Mouse (Mus musculus) gonadal fat pad, adult 2 months (tissue): ENCODE measurements around the gene Gm4307. TPM values are rescaled to one million over a fixed set of nuclear protein-coding genes. Genes with fewer than 3 reads are reported as not detected.
"Not testable (repeated sequence)": the region's sequence is repeated elsewhere in the genome, so short reads cannot be mapped to it uniquely, and the experiment has no call there.

Experiments
- DNase-seq: peaks from one replicate; pipeline ENCODE4 v3.0.0-alpha.2; 2012; ENCODE audit warnings: low read depth
- polyA plus RNA-seq: library from polyadenylated mRNA; depleted of rRNA; stranded (reverse); fragments of >200 nt; gene quantifications from 2 replicates; pipeline ENCODE4 v1.2.3, GENCODE M21; 2012; rRNA removed

Gm4307 gene
- polyA plus RNA-seq: not detected in 2 replicates

DNA sequence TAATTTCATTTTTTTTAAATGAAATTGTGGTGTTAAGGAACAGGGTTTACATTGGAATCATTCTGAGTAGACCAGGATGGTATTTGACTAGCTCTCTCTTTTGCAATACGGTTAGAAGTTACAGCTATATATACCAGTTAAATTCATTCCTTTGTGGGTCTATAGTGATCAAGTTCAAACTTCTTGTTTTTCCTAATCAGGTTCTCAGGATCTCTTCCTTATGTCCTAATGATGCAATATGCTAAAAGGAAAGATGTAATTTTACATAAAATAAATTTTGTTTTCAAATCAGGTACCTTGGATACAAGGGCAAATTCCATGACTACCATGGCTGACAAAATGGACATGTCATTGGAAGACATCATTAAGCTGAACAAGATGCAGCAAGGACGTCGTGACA is at the start of gene Gm4307:
TSS of gene Gm4307 (plus strand) at position 301 of the 400 bp plus-strand sequence.
- DNase-seq: not testable (repeated sequence)

DNA sequence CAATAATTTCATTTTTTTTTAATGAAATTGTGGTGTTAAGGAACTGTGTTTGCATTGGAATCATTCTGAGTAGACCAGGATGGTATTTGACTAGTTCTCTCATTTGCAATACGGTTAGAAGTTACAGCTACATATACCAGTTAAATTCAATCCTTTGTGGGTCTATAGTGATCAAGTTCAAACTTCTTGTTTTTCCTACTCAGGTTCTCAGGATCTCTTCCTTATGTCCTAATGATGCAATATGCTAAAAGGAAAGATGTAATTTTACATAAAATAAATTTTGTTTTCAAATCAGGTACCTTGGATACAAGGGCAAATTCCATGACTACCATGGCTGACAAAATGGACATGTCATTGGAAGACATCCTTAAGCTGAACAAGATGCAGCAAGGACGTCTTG is 25.8 kb upstream of the Gm4307 start, which contains the start of gene Gm4301:
TSS of gene Gm4301 (plus strand) at position 301 of the 400 bp plus-strand sequence.
- not testable (repeated sequence) for DNase-seq

DNA sequence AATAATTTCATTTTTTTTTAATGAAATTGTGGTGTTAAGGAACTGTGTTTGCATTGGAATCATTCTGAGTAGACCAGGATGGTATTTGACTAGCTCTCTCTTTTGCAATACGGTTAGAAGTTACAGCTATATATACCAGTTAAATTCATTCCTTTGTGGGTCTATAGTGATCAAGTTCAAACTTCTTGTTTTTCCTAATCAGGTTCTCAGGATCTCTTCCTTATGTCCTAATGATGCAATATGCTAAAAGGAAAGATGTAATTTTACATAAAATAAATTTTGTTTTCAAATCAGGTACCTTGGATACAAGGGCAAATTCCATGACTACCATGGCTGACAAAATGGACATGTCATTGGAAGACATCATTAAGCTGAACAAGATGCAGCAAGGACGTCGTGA is 20.6 kb upstream of the Gm4307 start, which contains the start of gene Gm4302:
TSS of gene Gm4302 (plus strand) at position 301 of the 400 bp plus-strand sequence.
- not testable (repeated sequence) for DNase-seq

DNA sequence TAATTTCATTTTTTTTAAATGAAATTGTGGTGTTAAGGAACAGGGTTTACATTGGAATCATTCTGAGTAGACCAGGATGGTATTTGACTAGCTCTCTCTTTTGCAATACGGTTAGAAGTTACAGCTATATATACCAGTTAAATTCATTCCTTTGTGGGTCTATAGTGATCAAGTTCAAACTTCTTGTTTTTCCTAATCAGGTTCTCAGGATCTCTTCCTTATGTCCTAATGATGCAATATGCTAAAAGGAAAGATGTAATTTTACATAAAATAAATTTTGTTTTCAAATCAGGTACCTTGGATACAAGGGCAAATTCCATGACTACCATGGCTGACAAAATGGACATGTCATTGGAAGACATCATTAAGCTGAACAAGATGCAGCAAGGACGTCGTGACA is 15.5 kb upstream of the Gm4307 start, which contains the start of gene Gm4303:
TSS of gene Gm4303 (plus strand) at position 301 of the 400 bp plus-strand sequence.
- not testable (repeated sequence) for DNase-seq

DNA sequence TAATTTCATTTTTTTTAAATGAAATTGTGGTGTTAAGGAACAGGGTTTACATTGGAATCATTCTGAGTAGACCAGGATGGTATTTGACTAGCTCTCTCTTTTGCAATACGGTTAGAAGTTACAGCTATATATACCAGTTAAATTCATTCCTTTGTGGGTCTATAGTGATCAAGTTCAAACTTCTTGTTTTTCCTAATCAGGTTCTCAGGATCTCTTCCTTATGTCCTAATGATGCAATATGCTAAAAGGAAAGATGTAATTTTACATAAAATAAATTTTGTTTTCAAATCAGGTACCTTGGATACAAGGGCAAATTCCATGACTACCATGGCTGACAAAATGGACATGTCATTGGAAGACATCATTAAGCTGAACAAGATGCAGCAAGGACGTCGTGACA is 10.3 kb upstream of the Gm4307 start, which contains the start of gene Gm4305:
TSS of gene Gm4305 (plus strand) at position 301 of the 400 bp plus-strand sequence.
- not testable (repeated sequence) for DNase-seq

DNA sequence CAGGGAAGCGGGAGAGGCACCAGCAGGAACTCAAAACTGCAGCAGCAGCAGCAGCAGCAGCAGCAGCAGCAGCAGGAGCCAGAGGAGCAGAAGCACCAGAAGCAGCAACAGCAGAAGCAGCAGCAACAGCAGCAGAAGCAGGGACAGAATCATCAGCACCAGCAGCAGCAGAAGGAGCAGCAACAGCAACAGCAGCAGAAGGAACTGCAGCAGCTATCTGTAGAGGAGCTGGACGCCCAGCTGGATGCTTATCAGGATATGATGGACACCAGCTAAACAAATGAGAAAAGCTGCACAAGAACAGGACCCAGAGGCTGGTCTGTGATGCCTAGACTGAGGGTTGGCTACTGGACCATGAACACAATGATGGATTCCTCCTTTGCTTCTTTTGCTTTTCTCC is 4.3 kb upstream of the Gm4307 start:
- DNase-seq: not testable (repeated sequence)

DNA sequence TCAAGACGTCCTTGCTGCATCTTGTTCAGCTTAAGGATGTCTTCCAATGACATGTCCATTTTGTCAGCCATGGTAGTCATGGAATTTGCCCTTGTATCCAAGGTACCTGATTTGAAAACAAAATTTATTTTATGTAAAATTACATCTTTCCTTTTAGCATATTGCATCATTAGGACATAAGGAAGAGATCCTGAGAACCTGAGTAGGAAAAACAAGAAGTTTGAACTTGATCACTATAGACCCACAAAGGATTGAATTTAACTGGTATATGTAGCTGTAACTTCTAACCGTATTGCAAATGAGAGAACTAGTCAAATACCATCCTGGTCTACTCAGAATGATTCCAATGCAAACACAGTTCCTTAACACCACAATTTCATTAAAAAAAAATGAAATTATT is 21.3 kb downstream of the Gm4307 start, which contains the start of gene Gm4312:
TSS of gene Gm4312 (minus strand) at position 101 of the 400 bp plus-strand sequence.
- not testable (repeated sequence) for DNase-seq

DNA sequence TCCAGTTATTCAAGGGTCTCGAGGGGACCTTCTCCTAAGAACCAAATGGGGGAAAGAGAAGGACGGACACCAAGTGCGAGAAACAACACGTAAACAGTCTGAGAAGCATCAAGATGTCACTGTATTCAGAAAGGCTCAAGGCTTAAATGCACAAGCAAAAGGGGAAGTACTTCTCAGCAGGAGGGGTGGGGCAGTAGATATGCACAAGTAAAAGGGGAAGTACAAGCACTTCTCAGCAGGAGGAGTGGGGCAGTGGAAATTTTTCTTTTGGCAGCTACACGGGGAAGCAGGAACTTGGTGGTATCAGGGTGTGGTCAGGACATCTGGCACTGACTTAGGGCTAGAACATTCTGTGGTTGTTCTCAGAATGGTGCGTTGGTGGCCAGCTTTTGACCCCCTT is 41.2 kb downstream of the Gm4307 start:
- DNase-seq: not testable (repeated sequence)

Other genes with a start within 250 kb of the Gm4307 start
- not detected in 2 replicates for gene Gm4301, start 25.7 kb upstream of the Gm4307 start, polyA plus RNA-seq
- gene Gm4302, start 20.5 kb upstream of the Gm4307 start, polyA plus RNA-seq: not detected in 2 replicates
- gene Gm4303, start 15.4 kb upstream of the Gm4307 start, polyA plus RNA-seq: not detected in 2 replicates
- not detected in 2 replicates for gene Gm4305, start 10.2 kb upstream of the Gm4307 start, polyA plus RNA-seq
- not detected in 2 replicates for gene Gm4312, start 21.2 kb downstream of the Gm4307 start, polyA plus RNA-seq
- 9.0 and 10.5 TPM in 2 replicates for gene Tmtc3, start 126.0 kb downstream of the Gm4307 start, polyA plus RNA-seq
- 0.49 and 0.61 TPM in 2 replicates for gene Cep290, start 126.2 kb downstream of the Gm4307 start, polyA plus RNA-seq
- gene 4930430F08Rik, start 229.1 kb downstream of the Gm4307 start, polyA plus RNA-seq: 6.3 and 6.6 TPM in 2 replicates
- gene 1700017N19Rik, start 229.1 kb downstream of the Gm4307 start, polyA plus RNA-seq: 0.14 and 0.28 TPM in 2 replicates